Mouse (Mus musculus) MN1 (cell line): Measurements from ENCODE around the gene Slc45a3.

ENCODE experiments used
- DNase-seq: peaks from one replicate; pipeline ENCODE4 v3.0.0-alpha.2; 2016; ENCODE audit warnings: low spot score

The Slc45a3 gene

GRCm38 (mm10) chr1:131964580-131964979 is 1.8 kb downstream of the Slc45a3 start:
- no peak for DNase-seq

GRCm38 (mm10) chr1:131965818-131966217 is 3.1 kb downstream of the Slc45a3 start:
- DNase-seq = no peak

- DNase-seq = no peak
These were observed 4.6 kb downstream of the Slc45a3 start for GRCm38 (mm10) chr1:131967336-131967735.

- DNase-seq = no peak
These were observed 5.8 kb downstream of the Slc45a3 start for GRCm38 (mm10) chr1:131968556-131968955.

- DNase-seq = no peak
These were observed 6.2 kb downstream of the Slc45a3 start for GRCm38 (mm10) chr1:131968983-131969382.

- DNase-seq = no peak
These were observed 7.1 kb downstream of the Slc45a3 start for GRCm38 (mm10) chr1:131969825-131970224.

GRCm38 (mm10) chr1:131970322-131970660 is 7.5 kb downstream of the Slc45a3 start:
- no peak for DNase-seq

- DNase-seq = no peak
These were observed 8.1 kb downstream of the Slc45a3 start for GRCm38 (mm10) chr1:131970661-131971520.

- DNase-seq = no peak
These were observed 9.2 kb downstream of the Slc45a3 start for GRCm38 (mm10) chr1:131971771-131972497.

- DNase-seq = no peak
These were observed 9.9 kb downstream of the Slc45a3 start for GRCm38 (mm10) chr1:131972498-131973334.

GRCm38 (mm10) chr1:131973991-131974390 is 11.2 kb downstream of the Slc45a3 start:
- no peak for DNase-seq

- no peak for DNase-seq
These were observed 14.1 kb downstream of the Slc45a3 start for GRCm38 (mm10) chr1:131976886-131977285.

GRCm38 (mm10) chr1:131980471-131980870 is 17.7 kb downstream of the Slc45a3 start:
- no peak for DNase-seq

GRCm38 (mm10) chr1:131981378-131982013 is 18.7 kb downstream of the Slc45a3 start:
- peak; percentile 75 for DNase-seq

GRCm38 (mm10) chr1:131982907-131983306 is 20.1 kb downstream of the Slc45a3 start:
- DNase-seq = peak; percentile 79

GRCm38 (mm10) chr1:131983806-131984205 is 21.0 kb downstream of the Slc45a3 start:
- DNase-seq = no peak

- no peak for DNase-seq
These were observed 24.7 kb downstream of the Slc45a3 start for GRCm38 (mm10) chr1:131987432-131987831.

GRCm38 (mm10) chr1:131989476-131989875 is 26.7 kb downstream of the Slc45a3 start:
- no peak for DNase-seq

GRCm38 (mm10) chr1:131990083-131990760 is 27.5 kb downstream of the Slc45a3 start:
- no peak for DNase-seq

- no peak for DNase-seq
These were observed 29.8 kb downstream of the Slc45a3 start for GRCm38 (mm10) chr1:131992561-131993001.
